Mouse (Mus musculus): Measurements from ENCODE around the gene Abca3.

DNA sequence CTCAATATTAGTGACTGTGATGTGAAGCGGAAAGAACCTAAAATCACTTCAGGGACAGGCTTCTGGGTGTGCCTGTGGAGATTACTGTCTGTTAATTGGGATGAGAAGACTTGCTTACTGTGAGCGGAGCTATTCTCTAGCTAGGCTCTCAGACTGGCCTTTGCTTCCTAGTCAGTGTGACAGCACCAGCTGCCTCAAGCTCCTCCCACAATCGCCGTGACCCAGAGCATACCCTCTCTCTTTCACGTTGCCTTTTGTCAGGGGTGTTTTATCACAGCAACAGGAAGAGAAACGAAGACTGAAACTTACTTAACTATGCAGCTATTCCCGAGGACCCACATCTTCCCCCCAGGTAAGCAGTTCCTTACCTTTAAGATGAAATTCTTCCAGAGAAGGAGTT is 4.9 kb upstream of the Abca3 start:
- TF ChIP-seq POLR2A (IDR thresholded peaks at IDR 0.05; ENCODE audit: low read depth, low read length) (no peak), CTCF (IDR thresholded peaks at IDR 0.05; ENCODE audit: extremely low read depth, insufficient read depth, insufficient read length, insufficient replicate concordance) (no peak)
